Mouse (Mus musculus) ES-Bruce4 (cell line): ENCODE measurements around the gene Lrp4. TPM values are rescaled to one million over a fixed set of nuclear protein-coding genes. Genes with fewer than 3 reads are reported as not detected.

Source experiments
- H3K27ac ChIP-seq: 2 replicates; pipeline ENCODE4 v1.5.1; 2012; ENCODE audit warnings: low read length, inconsistent platforms; ENCODE audit not compliant: insufficient read depth
- H3K27me3 ChIP-seq: 2 replicates; pipeline ENCODE4 v1.6.1; 2012; ENCODE audit warnings: mild to moderate bottlenecking, low read length, inconsistent platforms; ENCODE audit not compliant: control insufficient read depth, poor library complexity, insufficient read depth, severe bottlenecking
- H3K36me3 ChIP-seq: 2 replicates; pipeline ENCODE4 v1.6.1; 2012; ENCODE audit warnings: inconsistent platforms, mild to moderate bottlenecking, low read length, moderate library complexity; ENCODE audit not compliant: control insufficient read depth, poor library complexity, insufficient read depth, severe bottlenecking
- H3K4me1 ChIP-seq: one replicate; pipeline ENCODE4 v1.8.1; 2011; ENCODE audit warnings: low read length; ENCODE audit not compliant: control insufficient read depth, insufficient read depth
- H3K4me3 ChIP-seq: 2 replicates; pipeline ENCODE4 v1.5.1; 2011; ENCODE audit warnings: low read depth, mild to moderate bottlenecking, low read length
- H3K9ac ChIP-seq: 2 replicates; pipeline ENCODE4 v1.6.1; 2012; ENCODE audit warnings: low read depth, mild to moderate bottlenecking, inconsistent platforms; ENCODE audit not compliant: poor library complexity, severe bottlenecking
- H3K9me3 ChIP-seq: replicated peaks from 2 replicates; pipeline ENCODE4 v1.6.1; 2012; ENCODE audit warnings: mild to moderate bottlenecking, low read length, inconsistent platforms; ENCODE audit not compliant: control insufficient read depth, poor library complexity, insufficient read depth, severe bottlenecking
- CTCF ChIP-seq: IDR thresholded peaks from one replicate; pipeline ENCODE4 v1.8.1; 2011; ENCODE audit warnings: low read depth, low read length
- EP300 ChIP-seq: IDR thresholded peaks from 2 replicates; pipeline ENCODE4 v1.6.1; 2011; ENCODE audit warnings: low read depth, low read length; ENCODE audit not compliant: insufficient read depth
- POLR2A ChIP-seq: IDR thresholded peaks from one replicate; pipeline ENCODE4 v1.8.1; 2011; ENCODE audit warnings: low read length; ENCODE audit not compliant: insufficient read depth
- polyA plus RNA-seq: library from polyadenylated mRNA; stranded (reverse); fragments of >200 nt; gene quantifications from 2 replicates; pipeline ENCODE4 v1.2.4, GENCODE M21; 2011; ENCODE audit warnings: low read depth; ENCODE audit not compliant: missing spikeins, insufficient read depth, insufficient read length

Lrp4 gene
- 6.2 and 6.6 TPM in 2 replicates for polyA plus RNA-seq

GRCm38 (mm10) chr2:91457259-91457655, at the start of gene Lrp4:
Lrp4 (plus strand) TSS chr2:91457511.
- H3K27me3 ChIP-seq: peaks cover 2% of the 10 kb centered on the region; the same call in 1 of the 2 replicates
- H3K4me1 ChIP-seq: no peaks in the 10 kb centered on the region
- H3K4me3 ChIP-seq: peak within 1 kb of the TSS; percentile 67
- H3K9me3 ChIP-seq: peaks cover 6% of the 10 kb centered on the region; the same call in 1 of the 2 replicates
- TF ChIP-seq CTCF: no peak
- TF ChIP-seq EP300: no peak
- TF ChIP-seq POLR2A: no peak
- H3K9ac ChIP-seq: peak within 1 kb of the TSS; percentile 32
- no peaks in the 10 kb centered on the region for H3K36me3 ChIP-seq
- H3K27ac ChIP-seq: no peak within 1 kb of the TSS

DNA sequence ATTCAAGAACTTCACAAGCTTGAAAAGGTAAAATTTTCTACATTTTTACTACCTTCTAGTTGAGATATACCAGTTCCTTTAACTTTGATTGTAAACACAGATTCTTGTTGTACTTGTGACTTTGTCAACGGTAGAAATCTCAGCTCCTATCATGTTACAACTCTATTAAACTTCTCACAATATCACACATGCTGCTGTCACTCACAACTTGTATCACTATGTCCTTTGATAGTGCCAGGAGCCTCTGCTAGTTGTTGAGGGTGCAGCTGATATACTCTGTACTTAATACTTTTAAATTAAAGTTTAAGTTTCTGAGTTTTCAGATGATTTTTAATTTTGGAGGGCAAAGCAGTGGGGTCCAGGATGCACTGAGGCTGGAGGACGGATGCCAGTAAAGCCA, 49.3 kb upstream of the Lrp4 start:
- H3K9me3 ChIP-seq: no peaks in the 10 kb centered on the region
- no peak overlapping the region for H3K27ac ChIP-seq
- no peak for TF ChIP-seq CTCF
- no peak for TF ChIP-seq POLR2A
- TF ChIP-seq EP300: no peak
- H3K36me3 ChIP-seq: no peaks in the 10 kb centered on the region
- H3K4me1 ChIP-seq: peaks cover 3% of the 10 kb centered on the region
- no peak overlapping the region for H3K9ac ChIP-seq
- H3K27me3 ChIP-seq: no peaks in the 10 kb centered on the region
- no peak overlapping the region for H3K4me3 ChIP-seq

DNA sequence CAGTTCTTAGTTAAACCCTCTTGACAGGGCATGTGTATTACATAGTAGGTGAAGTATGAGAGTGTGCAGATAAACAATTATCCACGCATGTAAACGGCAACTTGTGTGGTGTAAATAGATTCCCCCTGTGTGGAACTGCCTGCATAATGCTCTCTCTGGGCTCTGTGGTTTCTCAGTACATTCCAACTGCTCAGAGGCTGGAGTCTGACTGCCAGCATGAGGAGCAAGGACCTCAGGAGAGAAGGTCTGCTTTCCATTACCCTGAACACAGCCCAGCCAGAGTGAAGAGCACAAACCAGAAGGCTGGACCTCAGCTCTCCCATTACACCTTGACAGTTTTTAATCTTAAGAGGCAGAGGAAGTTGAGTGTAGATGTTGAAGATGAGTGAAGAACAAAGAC, 45.8 kb upstream of the Lrp4 start:
- TF ChIP-seq CTCF (no peak), EP300 (no peak), POLR2A (no peak)
- H3K4me3 ChIP-seq: no peak overlapping the region
- H3K36me3 ChIP-seq: no peaks in the 10 kb centered on the region
- H3K27me3 ChIP-seq: no peaks in the 10 kb centered on the region
- H3K9ac ChIP-seq: no peak overlapping the region
- H3K27ac ChIP-seq: no peak overlapping the region
- H3K4me1 ChIP-seq: no peaks in the 10 kb centered on the region
- H3K9me3 ChIP-seq: no peaks in the 10 kb centered on the region

- no peaks in the 10 kb centered on the region for H3K27me3 ChIP-seq
- H3K4me1 ChIP-seq: no peaks in the 10 kb centered on the region
- H3K9me3 ChIP-seq: no peaks in the 10 kb centered on the region
- H3K4me3 ChIP-seq: no peak overlapping the region
- H3K36me3 ChIP-seq: no peaks in the 10 kb centered on the region
- no peak overlapping the region for H3K9ac ChIP-seq
- no peak overlapping the region for H3K27ac ChIP-seq
- no peak for TF ChIP-seq CTCF
- TF ChIP-seq EP300: no peak
- TF ChIP-seq POLR2A: no peak
Measured at GRCm38 (mm10) chr2:91412361-91412760, 45.0 kb upstream of the Lrp4 start.

GRCm38 (mm10) chr2:91413811-91414210, 43.5 kb upstream of the Lrp4 start:
- Histone ChIP-seq H3K27ac (no peak overlapping the region), H3K9ac (no peak overlapping the region), H3K4me3 (no peak overlapping the region), H3K4me1 (no peaks in the 10 kb centered on the region), H3K9me3 (no peaks in the 10 kb centered on the region), H3K27me3 (no peaks in the 10 kb centered on the region), H3K36me3 (no peaks in the 10 kb centered on the region)
- no peak for TF ChIP-seq POLR2A
- TF ChIP-seq CTCF: no peak
- no peak for TF ChIP-seq EP300

GRCm38 (mm10) chr2:91421641-91422040, 35.7 kb upstream of the Lrp4 start:
- Histone ChIP-seq H3K4me3 (no peak overlapping the region), H3K4me1 (no peaks in the 10 kb centered on the region), H3K27ac (no peak overlapping the region), H3K27me3 (no peaks in the 10 kb centered on the region), H3K9me3 (0 out of 2 replicates have a peak, but pooled peaks cover 4% of the 10 kb centered on the region), H3K36me3 (no peaks in the 10 kb centered on the region), H3K9ac (no peak overlapping the region)
- TF ChIP-seq POLR2A (no peak), EP300 (no peak), CTCF (no peak)
